Mouse (Mus musculus) forebrain, embryonic 13.5 days (tissue): ENCODE measurements around the gene Trim8. TPM values are rescaled to one million over a fixed set of nuclear protein-coding genes. Genes with fewer than 3 reads are reported as not detected.

ENCODE experiments used
- ATAC-seq: fragments of 200-750 bp; cut with Nextera tagmentation; 2 replicates; pipeline ENCODE4 v1.8.0; 2017
- H3K27ac ChIP-seq: fragments of 300-500 bp; sonication (generic); 2 replicates; pipeline ENCODE4 v1.5.1; 2015; ENCODE audit warnings: inconsistent platforms, mild to moderate bottlenecking, moderate library complexity
- H3K27me3 ChIP-seq: fragments of 300-500 bp; sonication (generic); 2 replicates; pipeline ENCODE4 v1.6.1; 2015; ENCODE audit warnings: mild to moderate bottlenecking, inconsistent platforms
- H3K36me3 ChIP-seq: fragments of 300-500 bp; sonication (generic); 2 replicates; pipeline ENCODE4 v1.6.1; 2015; ENCODE audit warnings: mild to moderate bottlenecking, inconsistent platforms; ENCODE audit not compliant: poor library complexity, severe bottlenecking
- H3K4me1 ChIP-seq: fragments of 300-500 bp; sonication (generic); 2 replicates; pipeline ENCODE4 v1.6.1; 2015; ENCODE audit warnings: inconsistent platforms
- H3K4me2 ChIP-seq: fragments of 300-500 bp; sonication (generic); 2 replicates; pipeline ENCODE4 v1.6.1; 2015; ENCODE audit warnings: inconsistent platforms, mild to moderate bottlenecking, moderate library complexity
- H3K4me3 ChIP-seq: fragments of 300-500 bp; sonication (generic); 2 replicates; pipeline ENCODE4 v1.5.1; 2015; ENCODE audit warnings: mild to moderate bottlenecking, inconsistent platforms
- H3K9ac ChIP-seq: fragments of 300-500 bp; sonication (generic); 2 replicates; pipeline ENCODE4 v1.6.1; 2015; ENCODE audit warnings: mild to moderate bottlenecking, inconsistent platforms
- H3K9me3 ChIP-seq: fragments of 300-500 bp; sonication (generic); replicated peaks from 2 replicates; pipeline ENCODE4 v1.6.1; 2016; ENCODE audit warnings: inconsistent platforms
- WGBS: fragments of 180-500 bp; shearing (Covaris S2); methylation state at CpG from one replicate; pipeline ENCODE4 v1.1.7; 2015; 5-methylcytosine and 5-hydroxymethylcytosine counted together
- polyA plus RNA-seq: library from polyadenylated mRNA; unstranded; fragments of >200 nt; fragmentation: Nextera tagmentation; extraction: Ambion mirVana; gene quantifications from 2 replicates; pipeline ENCODE4 v1.2.1, GENCODE M21; 2015

Trim8 gene
- polyA plus RNA-seq, 1 experiment from 2014 or later, result 22.6 TPM

DNA sequence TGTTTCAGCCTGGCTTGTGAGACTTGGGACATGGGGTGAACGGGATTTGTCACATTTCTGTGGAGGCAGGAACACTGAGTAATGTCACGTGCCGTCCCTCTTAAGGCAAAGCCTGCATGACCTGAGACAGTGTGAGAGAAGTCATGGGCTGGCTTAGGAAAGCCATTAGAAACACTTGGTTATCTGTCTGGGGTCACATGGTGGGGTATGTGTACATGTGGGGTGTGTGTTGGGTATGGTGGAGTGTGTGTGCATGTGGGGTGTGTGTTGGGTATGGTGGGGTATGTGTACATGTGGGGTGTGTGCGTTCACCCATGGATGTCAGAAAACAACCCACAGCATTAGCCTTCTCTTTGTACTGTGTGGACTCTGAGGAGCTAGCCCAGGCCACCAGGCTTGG, 48.9 kb downstream of the Trim8 start:
- peaks cover 58% of the 10 kb centered on the region for H3K36me3 ChIP-seq
- peaks cover 24% of the 10 kb centered on the region for H3K4me1 ChIP-seq

DNA sequence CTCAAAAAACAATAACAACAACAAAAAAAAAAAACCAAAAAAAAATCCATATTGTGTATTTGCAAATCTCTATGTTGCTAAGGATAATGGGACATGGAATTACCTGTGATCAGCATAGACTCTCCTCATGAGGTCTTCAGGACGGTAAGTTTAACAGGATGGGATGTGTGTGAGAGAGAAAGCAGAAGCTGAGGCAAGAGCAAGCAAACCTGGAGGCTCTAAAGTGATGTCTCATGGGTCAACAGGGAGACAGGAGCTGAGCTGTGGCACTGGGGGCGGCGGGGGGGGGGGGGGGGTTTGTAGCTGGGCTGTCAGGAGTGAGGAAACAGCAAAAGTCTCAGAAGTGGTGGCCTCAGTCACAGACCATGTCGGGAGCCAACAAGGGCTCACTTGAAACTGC, 51.0 kb downstream of the Trim8 start:
- H3K4me3 ChIP-seq, result no peak overlapping the region
- H3K9me3 ChIP-seq, result no peaks in the 10 kb centered on the region
- no peak overlapping the region; the same call in 1 of the 2 replicates for H3K27ac ChIP-seq
- no peak overlapping the region for H3K4me2 ChIP-seq
- peaks cover 19% of the 10 kb centered on the region for H3K4me1 ChIP-seq
- no peaks in the 10 kb centered on the region for H3K27me3 ChIP-seq
- WGBS, result 88% methylated on average over 3 of the region's 4 CpGs
- no peak overlapping the region for H3K9ac ChIP-seq
- peaks cover 70% of the 10 kb centered on the region for H3K36me3 ChIP-seq
- ATAC-seq, result no peak

More for the DNA sequence above, 48.9 kb downstream of the Trim8 start:
- 85% methylated on average over 4 of the region's 4 CpGs for WGBS
- no peak overlapping the region for H3K9ac ChIP-seq
- H3K4me3 ChIP-seq, result no peak overlapping the region
- H3K4me2 ChIP-seq, result no peak overlapping the region
- no peak overlapping the region for H3K27ac ChIP-seq
- H3K27me3 ChIP-seq, result no peaks in the 10 kb centered on the region
- no peak for ATAC-seq
- H3K9me3 ChIP-seq, result no peaks in the 10 kb centered on the region

- Histone ChIP-seq H3K36me3 (peaks cover 71% of the 10 kb centered on the region), H3K4me1 (peaks cover 10% of the 10 kb centered on the region; the same call in 1 of the 2 replicates), H3K9me3 (no peaks in the 10 kb centered on the region), H3K27me3 (no peaks in the 10 kb centered on the region), H3K9ac (no peak overlapping the region), H3K4me3 (no peak overlapping the region), H3K4me2 (no peak overlapping the region), H3K27ac (peak overlapping the region; percentile 20; the same call in 1 of the 2 replicates)
- peak; percentile 84 for ATAC-seq
- 55% methylated on average over 11 of the region's 11 CpGs for WGBS
Observed at GRCm38 (mm10) chr19:46553541-46553955, 52.0 kb downstream of the Trim8 start.

DNA sequence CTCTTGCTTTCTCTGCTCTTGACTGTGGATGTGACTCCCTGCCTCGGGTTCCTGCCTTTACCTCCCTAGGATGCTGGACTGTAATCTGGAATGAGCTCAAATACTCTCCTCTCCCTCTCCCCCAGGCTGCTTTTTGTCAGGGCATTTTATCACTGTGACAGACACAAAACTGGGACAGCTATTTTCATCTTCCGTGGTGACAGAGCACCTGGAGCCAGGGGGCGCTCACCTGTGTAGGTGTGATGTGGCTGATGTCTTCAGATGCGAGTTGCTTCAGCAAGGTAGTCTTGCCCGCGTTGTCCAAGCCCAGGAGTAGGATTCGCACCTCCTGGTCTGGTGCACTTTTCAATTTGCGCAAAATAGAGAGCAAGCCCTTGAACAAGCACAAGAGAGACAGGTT, 56.5 kb downstream of the Trim8 start:
- Histone ChIP-seq H3K4me2 (no peak overlapping the region), H3K4me3 (no peak overlapping the region), H3K9ac (no peak overlapping the region), H3K27me3 (no peaks in the 10 kb centered on the region), H3K36me3 (peaks cover 51% of the 10 kb centered on the region), H3K4me1 (peaks cover 13% of the 10 kb centered on the region; the same call in 1 of the 2 replicates), H3K9me3 (no peaks in the 10 kb centered on the region), H3K27ac (no peak overlapping the region)
- WGBS, result 78% methylated on average over 8 of the region's 8 CpGs
- no peak for ATAC-seq

GRCm38 (mm10) chr19:46558631-46559030, 57.1 kb downstream of the Trim8 start:
- H3K4me2 ChIP-seq, result no peak overlapping the region
- H3K27me3 ChIP-seq, result no peaks in the 10 kb centered on the region
- peaks cover 51% of the 10 kb centered on the region for H3K36me3 ChIP-seq
- H3K9ac ChIP-seq, result no peak overlapping the region
- peaks cover 8% of the 10 kb centered on the region; the same call in 1 of the 2 replicates for H3K4me1 ChIP-seq
- H3K9me3 ChIP-seq, result no peaks in the 10 kb centered on the region
- 67% methylated on average over 12 of the region's 12 CpGs for WGBS
- ATAC-seq, result no peak
- no peak overlapping the region for H3K4me3 ChIP-seq
- H3K27ac ChIP-seq, result no peak overlapping the region

DNA sequence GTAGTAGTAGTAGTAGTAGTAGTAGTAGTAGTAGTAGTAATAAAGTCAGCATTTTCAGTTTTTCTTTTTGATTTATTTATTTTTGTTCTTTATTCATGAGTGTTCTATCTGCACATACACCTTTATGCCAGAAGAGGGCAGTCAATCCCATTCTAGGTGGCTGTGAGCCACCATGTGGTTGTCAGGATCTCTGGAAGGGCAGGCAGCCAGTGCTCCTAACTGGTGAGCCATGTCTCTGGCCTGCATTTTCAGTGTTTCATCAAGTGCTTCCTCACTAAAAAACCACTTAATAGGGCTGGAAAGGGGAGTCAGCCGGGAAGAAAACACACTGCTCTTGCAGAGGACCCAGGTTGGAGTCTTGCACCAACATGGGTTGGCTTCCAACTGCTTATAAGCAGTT, 60.6 kb downstream of the Trim8 start:
- ATAC-seq, result no peak
- H3K27ac ChIP-seq, result no peak overlapping the region
- H3K36me3 ChIP-seq, result peaks cover 23% of the 10 kb centered on the region
- no peak overlapping the region for H3K4me2 ChIP-seq
- H3K9ac ChIP-seq, result no peak overlapping the region
- no peak overlapping the region for H3K4me3 ChIP-seq
- no peaks in the 10 kb centered on the region; the same call in 1 of the 2 replicates for H3K9me3 ChIP-seq
- no peaks in the 10 kb centered on the region for H3K27me3 ChIP-seq
- 0 out of 2 replicates have a peak, but pooled peaks cover 12% of the 10 kb centered on the region for H3K4me1 ChIP-seq
- WGBS, result 28% methylated on average over 1 of the region's 1 CpGs

- no peak overlapping the region for H3K27ac ChIP-seq
- H3K36me3 ChIP-seq, result peaks cover 23% of the 10 kb centered on the region
- 87% methylated on average over 14 of the region's 14 CpGs for WGBS
Observed at GRCm38 (mm10) chr19:46562581-46563515, 61.3 kb downstream of the Trim8 start.

GRCm38 (mm10) chr19:46563603-46564002, 62.1 kb downstream of the Trim8 start:
- no peaks in the 10 kb centered on the region for H3K27me3 ChIP-seq
- no peak for ATAC-seq
- WGBS, result 86% methylated on average over 4 of the region's 4 CpGs

More at GRCm38 (mm10) chr19:46562581-46563515, 61.3 kb downstream of the Trim8 start:
- Histone ChIP-seq H3K9ac (no peak overlapping the region), H3K4me1 (0 out of 2 replicates have a peak, but pooled peaks cover 12% of the 10 kb centered on the region), H3K4me3 (no peak overlapping the region), H3K9me3 (no peaks in the 10 kb centered on the region; the same call in 1 of the 2 replicates), H3K4me2 (no peak overlapping the region), H3K27me3 (no peaks in the 10 kb centered on the region)
- no peak for ATAC-seq

GRCm38 (mm10) chr19:46564043-46564462, 62.6 kb downstream of the Trim8 start:
- Histone ChIP-seq H3K9ac (no peak overlapping the region), H3K4me2 (no peak overlapping the region), H3K9me3 (no peaks in the 10 kb centered on the region; the same call in 1 of the 2 replicates), H3K4me1 (0 out of 2 replicates have a peak, but pooled peaks cover 12% of the 10 kb centered on the region), H3K4me3 (no peak overlapping the region), H3K27me3 (no peaks in the 10 kb centered on the region), H3K36me3 (peaks cover 17% of the 10 kb centered on the region), H3K27ac (no peak overlapping the region)
- ATAC-seq, result no peak
- WGBS, result 64% methylated on average over 14 of the region's 14 CpGs

More at GRCm38 (mm10) chr19:46563603-46564002, 62.1 kb downstream of the Trim8 start:
- H3K9ac ChIP-seq, result no peak overlapping the region
- peaks cover 17% of the 10 kb centered on the region for H3K36me3 ChIP-seq
- no peak overlapping the region for H3K27ac ChIP-seq
- no peak overlapping the region for H3K4me2 ChIP-seq
- H3K9me3 ChIP-seq, result no peaks in the 10 kb centered on the region; the same call in 1 of the 2 replicates
- 0 out of 2 replicates have a peak, but pooled peaks cover 12% of the 10 kb centered on the region for H3K4me1 ChIP-seq
- H3K4me3 ChIP-seq, result no peak overlapping the region

Other genes starting within 250 kb of the Trim8 start
- gene Nfkb2, start 197.4 kb upstream of the Trim8 start, polyA plus RNA-seq, result 1.1 and 1.5 TPM in 2 replicates
- 31.0 and 34.8 TPM in 2 replicates for gene Psd, start 174.5 kb upstream of the Trim8 start, polyA plus RNA-seq
- gene Fbxl15, start 173.5 kb upstream of the Trim8 start, polyA plus RNA-seq, result 30.8 and 32.8 TPM in 2 replicates
- gene Cuedc2, start 163.0 kb upstream of the Trim8 start, polyA plus RNA-seq, result 304 and 309 TPM in 2 replicates
- gene Mfsd13a, start 160.6 kb upstream of the Trim8 start, polyA plus RNA-seq, result 7.6 and 7.8 TPM in 2 replicates
- gene 2310034G01Rik, start 151.4 kb upstream of the Trim8 start, polyA plus RNA-seq, result 1.7 and 2.2 TPM in 2 replicates
- 285 and 307 TPM in 2 replicates for gene Actr1a, start 106.0 kb upstream of the Trim8 start, polyA plus RNA-seq
- 28.0 and 30.3 TPM in 2 replicates for gene Sufu, start 104.8 kb upstream of the Trim8 start, polyA plus RNA-seq
- gene Arl3, start 71.5 kb downstream of the Trim8 start, polyA plus RNA-seq, result 233 and 245 TPM in 2 replicates
- 12.4 and 13.2 TPM in 2 replicates for gene Sfxn2, start 71.7 kb downstream of the Trim8 start, polyA plus RNA-seq
- gene Wbp1l, start 97.4 kb downstream of the Trim8 start, polyA plus RNA-seq, result 33.1 and 36.5 TPM in 2 replicates
- gene Cyp17a1, start 171.5 kb downstream of the Trim8 start, polyA plus RNA-seq, result not detected in 2 replicates
- gene Borcs7, start 188.2 kb downstream of the Trim8 start, polyA plus RNA-seq, result 14.3 and 16.5 TPM in 2 replicates
- 16.6 and 18.0 TPM in 2 replicates for gene As3mt, start 205.8 kb downstream of the Trim8 start, polyA plus RNA-seq